Mouse (Mus musculus): Measurements from ENCODE around the gene Adam8. TPM values are rescaled to one million over a fixed set of nuclear protein-coding genes. Genes with fewer than 3 reads are reported as not detected.

The Adam8 gene
- polyA plus RNA-seq, 1 experiment, result 334 TPM

DNA sequence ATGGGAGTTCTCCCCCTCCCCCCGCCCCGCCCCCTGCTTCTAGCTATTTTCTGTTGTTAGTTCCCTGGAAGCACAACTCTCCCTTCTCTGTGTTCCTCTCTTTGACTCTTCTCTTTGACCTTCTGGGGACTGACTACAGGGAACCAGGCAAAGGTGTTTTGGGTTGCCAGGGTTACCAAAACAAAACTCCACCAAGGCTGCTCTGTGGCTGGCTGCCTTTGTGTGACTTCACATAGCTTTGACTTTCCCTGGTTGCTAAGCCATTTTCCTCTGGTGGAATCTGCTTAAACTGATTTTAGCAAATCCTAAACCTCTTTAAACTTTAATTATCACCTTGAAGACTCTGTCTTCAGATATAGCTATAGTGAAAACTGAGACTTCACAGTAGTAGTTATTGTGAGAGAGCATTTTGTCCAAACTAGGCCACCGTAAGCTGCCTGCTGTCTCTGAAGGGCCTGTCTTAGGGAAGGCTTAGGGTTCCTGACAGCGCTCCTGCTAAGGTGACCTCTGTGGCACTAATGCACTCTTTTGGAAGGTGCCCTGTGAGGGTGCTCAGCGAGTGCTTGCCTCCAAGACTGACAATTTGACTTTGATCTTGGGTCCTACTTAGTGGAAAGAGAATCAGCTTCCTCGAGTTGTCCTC is 40.2 kb downstream of the Adam8 start:
- TF ChIP-seq CTCF (IDR thresholded peaks at IDR 0.05; ENCODE audit: low read depth, low read length) (no peak), POLR2A (IDR thresholded peaks at IDR 0.05; ENCODE audit: borderline replicate concordance, low read depth, low read length) (no peak)
- H3K4me1 ChIP-seq (ENCODE audit: control insufficient read depth, insufficient read depth, low read length), result peaks cover 10% of the 10 kb centered on the region
- H3K27ac ChIP-seq (ENCODE audit: insufficient read depth, low read depth, low read length), result no peak overlapping the region
- H3K4me3 ChIP-seq (ENCODE audit: insufficient read depth, low read length), result no peak overlapping the region

DNA sequence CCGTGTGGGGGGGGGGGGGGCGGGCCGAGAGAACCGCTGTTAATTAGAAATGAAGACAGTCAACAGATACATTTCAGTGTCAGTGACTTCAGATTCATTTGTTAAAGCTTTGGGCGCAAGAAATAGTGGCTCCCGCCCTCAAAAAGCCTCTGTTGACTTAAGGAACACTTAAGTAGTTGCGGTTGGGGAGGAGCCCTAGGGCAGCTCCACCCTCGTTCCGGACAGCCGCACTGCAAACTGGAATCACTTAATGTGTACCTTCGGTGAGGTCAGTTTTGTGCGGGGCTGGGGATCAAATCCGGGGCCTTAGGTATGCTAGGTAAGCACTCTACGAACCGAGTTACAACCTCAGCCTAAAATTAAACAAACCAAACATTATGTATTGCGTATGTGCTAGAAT is 41.3 kb downstream of the Adam8 start:
- Histone ChIP-seq H3K4me1 (ENCODE audit: control insufficient read depth, insufficient read depth, low read length) (peaks cover 7% of the 10 kb centered on the region; the same call in 1 of the 2 replicates), H3K27ac (ENCODE audit: insufficient read depth, low read depth, low read length) (no peak overlapping the region)

DNA sequence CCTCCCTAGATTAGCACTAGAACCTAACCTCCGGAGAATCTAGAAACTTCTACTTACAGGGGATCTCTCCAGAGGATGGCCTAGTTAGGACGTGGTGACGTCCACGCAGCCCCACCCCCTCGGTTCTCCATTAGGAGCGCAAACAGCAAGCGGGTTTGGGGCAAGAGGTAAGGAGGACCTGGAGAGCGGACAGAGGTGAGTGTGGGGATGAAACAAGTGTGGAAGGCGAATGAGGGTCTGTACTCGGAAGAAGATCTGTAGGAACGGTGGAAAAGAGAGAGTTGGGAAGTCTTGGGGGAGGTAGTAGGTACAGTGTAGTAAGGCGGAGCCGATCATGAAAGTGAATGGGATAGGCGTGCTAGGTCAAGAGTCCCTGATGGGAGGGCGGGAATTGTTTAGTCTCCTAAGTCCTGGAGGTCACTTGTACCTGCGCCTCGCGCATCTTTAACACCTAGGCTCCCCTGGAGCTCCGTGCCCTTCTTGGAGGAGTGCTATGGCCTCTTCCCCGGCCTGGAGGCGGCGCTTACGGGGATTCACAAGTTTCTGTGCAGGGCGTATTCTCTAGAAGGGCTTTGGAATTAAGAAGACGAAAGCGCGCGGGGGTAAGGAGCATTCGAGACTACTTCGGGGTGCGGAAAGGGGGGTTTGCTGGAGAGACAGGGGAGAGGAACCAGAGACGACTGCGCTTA is 41.9 kb downstream of the Adam8 start:
- Histone ChIP-seq H3K4me1 (ENCODE audit: control insufficient read depth, insufficient read depth, low read length) (peaks cover 7% of the 10 kb centered on the region; the same call in 1 of the 2 replicates), H3K27ac (ENCODE audit: insufficient read depth, low read depth, low read length) (peak overlapping the region; percentile 19), H3K4me3 (ENCODE audit: insufficient read depth, low read length) (peak overlapping the region; percentile 71)
- no peak for TF ChIP-seq CTCF (IDR thresholded peaks at IDR 0.05; ENCODE audit: low read depth, low read length)
- TF ChIP-seq POLR2A (IDR thresholded peaks at IDR 0.05; ENCODE audit: borderline replicate concordance, low read depth, low read length), result no peak

More for the DNA sequence above, 41.3 kb downstream of the Adam8 start:
- H3K4me3 ChIP-seq (ENCODE audit: insufficient read depth, low read length), result peak overlapping the region; percentile 71
- TF ChIP-seq POLR2A (IDR thresholded peaks at IDR 0.05; ENCODE audit: borderline replicate concordance, low read depth, low read length) (no peak), CTCF (IDR thresholded peaks at IDR 0.05; ENCODE audit: low read depth, low read length) (no peak)

DNA sequence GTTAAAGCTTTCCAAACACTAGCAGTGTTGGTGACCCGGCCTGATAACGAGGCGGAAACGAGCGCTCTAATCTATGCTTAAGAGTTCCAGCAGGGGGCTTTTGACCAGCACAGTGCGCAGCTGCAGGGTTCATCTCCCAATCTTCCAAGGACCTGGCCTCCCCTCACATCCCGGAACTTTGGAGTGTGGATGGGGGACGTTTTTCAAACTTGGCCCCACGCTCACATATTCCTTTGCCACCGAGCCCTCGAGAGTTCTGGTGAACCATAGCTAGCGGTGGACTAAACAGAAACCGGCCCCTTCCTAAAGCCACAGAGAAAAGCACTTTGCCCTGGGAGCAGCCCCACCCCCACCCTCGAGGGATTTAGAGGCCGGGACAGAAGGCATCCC is 42.5 kb downstream of the Adam8 start:
- Histone ChIP-seq H3K4me3 (ENCODE audit: insufficient read depth, low read length) (peak overlapping the region; percentile 71), H3K4me1 (ENCODE audit: control insufficient read depth, insufficient read depth, low read length) (peaks cover 7% of the 10 kb centered on the region; the same call in 1 of the 2 replicates), H3K27ac (ENCODE audit: insufficient read depth, low read depth, low read length) (no peak overlapping the region)
- TF ChIP-seq POLR2A (IDR thresholded peaks at IDR 0.05; ENCODE audit: borderline replicate concordance, low read depth, low read length) (no peak), CTCF (IDR thresholded peaks at IDR 0.05; ENCODE audit: low read depth, low read length) (peak; percentile 53; the same call in 1 of the 2 replicates)

DNA sequence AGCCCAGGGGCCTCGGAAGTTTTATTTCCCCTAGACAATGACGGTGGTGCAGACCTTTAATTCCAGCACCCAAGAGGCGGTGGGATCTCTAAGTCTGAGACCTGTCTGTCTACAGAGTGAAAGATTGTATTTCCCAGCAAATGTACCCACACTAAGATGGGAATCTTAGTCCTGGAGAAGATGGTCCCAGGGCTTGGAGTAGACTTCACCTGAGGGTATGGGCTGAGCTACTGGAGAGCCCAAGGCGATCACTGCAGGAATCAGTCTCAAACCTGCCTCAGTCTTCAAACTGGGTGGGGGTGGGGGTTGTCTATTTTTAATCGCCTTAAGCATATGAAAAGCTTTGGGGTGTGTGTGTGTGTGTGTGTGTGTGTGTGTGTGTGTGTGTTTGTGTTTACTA is 46.3 kb downstream of the Adam8 start:
- TF ChIP-seq CTCF (IDR thresholded peaks at IDR 0.05; ENCODE audit: low read depth, low read length), result no peak
- no peak for TF ChIP-seq POLR2A (IDR thresholded peaks at IDR 0.05; ENCODE audit: borderline replicate concordance, low read depth, low read length)
- Histone ChIP-seq H3K4me1 (ENCODE audit: control insufficient read depth, insufficient read depth, low read length) (no peaks in the 10 kb centered on the region), H3K4me3 (ENCODE audit: insufficient read depth, low read length) (no peak overlapping the region), H3K27ac (ENCODE audit: insufficient read depth, low read depth, low read length) (no peak overlapping the region)

DNA sequence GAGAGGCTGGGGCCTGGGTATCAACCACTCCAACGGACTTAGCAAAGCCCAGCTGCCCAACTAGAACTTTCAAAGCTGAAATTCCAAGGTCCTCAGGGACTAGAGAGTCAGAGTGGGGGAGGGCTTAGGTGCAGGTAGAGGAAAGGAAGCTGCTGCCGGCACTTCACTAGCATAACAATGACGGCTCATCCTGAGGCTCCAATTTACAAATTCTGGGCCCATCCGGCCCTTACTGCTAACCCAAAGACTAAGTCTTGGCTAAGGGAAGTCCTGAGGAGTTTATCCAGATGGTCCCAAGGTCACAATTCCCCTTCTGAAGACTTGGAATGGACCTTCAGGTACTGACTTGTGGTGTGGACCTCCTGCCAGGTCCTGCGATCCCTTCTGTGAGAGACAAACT is 46.8 kb downstream of the Adam8 start:
- H3K27ac ChIP-seq (ENCODE audit: insufficient read depth, low read depth, low read length), result no peak overlapping the region
- TF ChIP-seq POLR2A (IDR thresholded peaks at IDR 0.05; ENCODE audit: borderline replicate concordance, low read depth, low read length), result no peak
- H3K4me1 ChIP-seq (ENCODE audit: control insufficient read depth, insufficient read depth, low read length), result no peaks in the 10 kb centered on the region
- no peak overlapping the region for H3K4me3 ChIP-seq (ENCODE audit: insufficient read depth, low read length)

DNA sequence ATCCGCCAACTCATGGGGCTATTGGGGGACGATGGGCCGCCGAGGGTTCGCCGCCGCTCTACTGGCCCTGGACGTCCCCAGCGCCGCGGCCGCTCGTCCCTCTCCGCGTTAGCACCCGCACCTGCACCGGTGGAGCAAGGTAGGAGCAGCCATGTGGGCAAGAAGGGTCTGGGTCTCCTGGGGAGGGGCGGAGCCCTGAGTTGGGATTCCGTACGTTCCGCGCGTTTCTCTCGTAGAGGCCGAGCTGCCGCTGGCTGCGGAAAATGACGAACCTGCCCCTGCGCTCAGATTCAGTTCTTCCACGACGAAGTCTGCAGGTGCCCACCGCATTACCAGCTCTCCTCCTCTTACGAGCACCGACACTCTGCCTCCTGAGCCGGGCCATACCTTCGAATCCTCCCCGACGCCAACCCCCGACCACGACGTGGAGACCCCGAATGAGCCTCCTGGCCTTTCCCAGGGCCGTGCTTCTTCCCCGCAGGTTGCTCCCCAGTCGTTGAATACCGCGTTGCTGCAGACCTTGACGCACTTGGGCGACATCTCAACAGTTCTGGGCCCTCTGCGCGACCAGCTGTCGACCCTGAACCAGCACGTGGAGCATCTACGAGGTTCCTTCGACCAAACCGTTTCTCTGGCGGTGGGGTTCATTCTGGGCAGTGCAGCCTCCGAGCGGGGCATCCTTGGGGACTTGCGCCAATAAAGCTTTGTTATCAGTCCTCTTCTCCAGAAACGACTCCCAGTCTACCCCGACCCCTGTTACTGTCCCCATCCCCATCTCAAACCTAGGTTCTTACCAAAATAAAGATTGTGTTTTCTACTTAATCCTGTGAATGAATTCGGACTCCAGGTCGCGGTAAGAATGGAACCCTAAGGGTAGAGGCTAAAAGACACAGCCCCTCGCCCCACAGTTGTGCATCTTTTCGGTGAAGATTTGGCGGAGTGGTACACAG is 47.8 kb downstream of the Adam8 start:
- H3K4me1 ChIP-seq (ENCODE audit: control insufficient read depth, insufficient read depth, low read length), result no peaks in the 10 kb centered on the region
- TF ChIP-seq POLR2A (IDR thresholded peaks at IDR 0.05; ENCODE audit: borderline replicate concordance, low read depth, low read length), result no peak
- no peak overlapping the region for H3K27ac ChIP-seq (ENCODE audit: insufficient read depth, low read depth, low read length)
- H3K4me3 ChIP-seq (ENCODE audit: insufficient read depth, low read length), result peak overlapping the region; percentile 35

DNA sequence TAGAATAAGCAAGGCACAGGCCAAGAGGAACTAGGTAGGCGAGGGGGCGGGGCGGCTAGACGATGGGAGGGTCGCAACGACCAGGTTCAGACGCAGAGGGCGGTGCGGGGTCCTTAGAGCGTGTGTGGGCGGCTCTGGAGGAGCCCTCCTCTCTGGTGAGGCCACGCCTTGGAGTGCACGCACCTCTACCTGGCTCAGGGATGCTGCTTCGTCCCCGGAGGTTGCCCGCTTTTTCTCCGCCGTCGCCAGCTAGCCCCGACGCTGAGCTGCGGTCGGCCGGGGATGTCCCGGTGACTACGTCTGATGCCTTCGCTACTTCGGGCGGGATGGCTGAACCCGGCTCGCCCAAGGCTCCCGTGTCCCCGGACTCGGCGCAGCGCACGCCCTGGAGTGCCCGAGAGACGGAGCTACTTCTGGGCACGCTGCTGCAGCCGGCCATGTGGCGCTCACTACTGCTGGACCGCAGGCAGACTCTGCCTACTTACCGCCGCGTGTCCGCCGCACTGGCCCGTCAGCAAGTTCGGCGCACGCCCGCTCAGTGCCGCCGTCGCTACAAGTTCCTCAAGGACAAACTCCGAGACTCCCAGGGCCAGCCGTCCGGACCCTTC is 48.6 kb downstream of the Adam8 start, which contains the start of gene Utf1:
Utf1 (plus strand) TSS at position 116 of the 608 bp plus-strand sequence.
- H3K27ac ChIP-seq (ENCODE audit: insufficient read depth, low read depth, low read length), result no peak within 1 kb of the TSS
- H3K4me3 ChIP-seq (ENCODE audit: insufficient read depth, low read length), result peak within 1 kb of the TSS; percentile 35
- TF ChIP-seq CTCF (IDR thresholded peaks at IDR 0.05; ENCODE audit: low read depth, low read length) (no peak), POLR2A (IDR thresholded peaks at IDR 0.05; ENCODE audit: borderline replicate concordance, low read depth, low read length) (no peak)
- no peaks in the 10 kb centered on the region for H3K4me1 ChIP-seq (ENCODE audit: control insufficient read depth, insufficient read depth, low read length)

DNA sequence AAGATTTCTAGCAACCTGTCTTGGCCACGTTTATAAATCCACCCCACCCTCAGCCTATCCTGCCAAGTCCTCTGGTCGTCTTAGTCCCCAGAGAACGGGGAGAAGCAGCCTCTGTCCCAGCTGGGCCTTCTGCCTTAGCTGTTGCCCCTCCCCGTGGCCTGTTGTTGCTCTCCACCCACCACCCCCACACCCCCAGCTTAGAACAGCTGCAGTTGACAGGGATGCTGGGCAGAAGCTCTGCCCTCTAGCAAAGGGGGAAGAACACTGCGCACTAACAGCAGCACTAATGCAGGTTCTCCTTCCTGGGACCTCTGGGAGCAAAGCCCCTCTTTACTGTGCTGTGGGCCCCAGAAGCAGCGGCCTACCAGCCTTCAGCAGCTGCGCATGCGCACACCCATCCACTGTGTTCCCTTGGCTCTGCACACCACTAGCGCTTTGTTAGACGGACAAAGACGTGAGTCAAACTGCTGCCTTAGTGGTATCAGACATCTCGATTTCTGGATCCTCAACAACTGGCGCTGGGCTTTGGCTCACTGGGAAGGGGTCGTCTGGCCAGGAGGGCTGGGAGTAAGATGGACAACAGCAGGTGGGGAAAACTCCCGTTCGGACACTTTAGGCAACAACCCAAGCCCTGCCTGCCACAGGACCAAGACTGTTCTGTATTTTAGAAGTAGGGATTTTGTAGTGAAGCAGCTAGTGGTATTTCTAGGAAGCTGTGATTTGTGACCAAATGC is 51.7 kb downstream of the Adam8 start:
- no peak for TF ChIP-seq POLR2A (IDR thresholded peaks at IDR 0.05; ENCODE audit: borderline replicate concordance, low read depth, low read length)
- TF ChIP-seq CTCF (IDR thresholded peaks at IDR 0.05; ENCODE audit: low read depth, low read length), result no peak
- no peaks in the 10 kb centered on the region for H3K4me1 ChIP-seq (ENCODE audit: control insufficient read depth, insufficient read depth, low read length)
- H3K4me3 ChIP-seq (ENCODE audit: insufficient read depth, low read length), result no peak overlapping the region
- H3K27ac ChIP-seq (ENCODE audit: insufficient read depth, low read depth, low read length), result no peak overlapping the region

Measured in bone marrow macrophage, adult 2 months (primary cell).